Mouse (Mus musculus): Measurements from ENCODE around the gene Arhgap21.
"Not testable (repeated sequence)": the region's sequence is repeated elsewhere in the genome, so short reads cannot be mapped to it uniquely, and the experiment has no call there.

The Arhgap21 gene

DNA sequence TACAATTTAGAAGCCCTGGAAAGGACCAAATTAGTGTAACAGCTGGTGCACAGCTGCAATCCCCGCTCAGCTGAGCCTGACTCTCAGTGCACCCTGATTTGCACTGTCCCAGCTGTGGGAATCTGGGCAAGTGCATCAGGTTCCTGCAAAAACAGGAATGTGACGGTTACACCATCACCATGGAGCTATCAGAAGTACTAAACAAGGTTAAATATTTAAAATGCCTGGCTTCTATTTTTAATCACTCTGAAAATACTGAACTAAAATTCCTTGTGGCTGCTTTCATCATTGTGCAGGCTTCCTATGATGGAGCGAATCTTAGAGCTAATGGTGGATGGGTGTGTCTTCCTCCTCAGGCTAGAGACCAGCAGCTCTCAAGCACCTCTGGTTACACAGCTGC, 29.3 kb downstream of the Arhgap21 start:
- no peak for DNase-seq

DNA sequence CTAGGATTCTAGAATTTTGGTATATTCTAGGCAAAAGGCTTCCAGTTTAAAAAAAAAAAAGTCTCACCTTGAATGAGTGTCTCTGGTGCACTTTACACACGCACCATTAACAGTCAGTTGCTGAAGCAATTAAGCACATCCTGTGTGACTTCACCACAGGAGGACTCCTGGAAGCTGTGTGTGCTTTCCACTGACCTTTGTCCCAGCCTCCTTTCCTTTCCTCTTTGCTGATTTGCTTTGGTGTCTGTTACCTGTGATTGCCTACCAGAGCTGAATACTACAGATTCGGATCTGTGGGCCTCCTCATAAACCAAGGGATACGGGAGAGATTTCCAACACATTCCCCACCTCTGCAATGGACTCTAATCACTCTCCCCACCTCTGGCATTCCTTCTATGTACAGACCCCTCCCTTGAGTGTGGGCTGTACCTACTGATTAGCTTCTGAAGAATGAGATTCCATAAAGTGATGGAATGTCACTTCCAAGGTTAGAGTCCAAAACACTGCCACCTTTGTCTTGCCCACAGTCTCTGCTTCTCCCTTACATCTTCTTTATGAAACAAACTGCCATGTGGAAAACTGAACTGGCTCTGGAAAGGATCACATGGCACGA, 32.0 kb downstream of the Arhgap21 start:
- no peak for DNase-seq

GRCm38 (mm10) chr2:20934406-20934805, 34.3 kb downstream of the Arhgap21 start:
- DNase-seq: no peak

GRCm38 (mm10) chr2:20932748-20933313, 35.9 kb downstream of the Arhgap21 start:
- DNase-seq: peak in 1 of 2 experiments; percentile 45

- not testable (repeated sequence) for DNase-seq
These were observed 36.9 kb downstream of the Arhgap21 start for GRCm38 (mm10) chr2:20931761-20932160.

- no peak for DNase-seq
These were observed 40.2 kb downstream of the Arhgap21 start for GRCm38 (mm10) chr2:20928454-20928853.

GRCm38 (mm10) chr2:20924938-20925337, 43.7 kb downstream of the Arhgap21 start:
- no peak for DNase-seq

GRCm38 (mm10) chr2:20922366-20922765, 46.3 kb downstream of the Arhgap21 start:
- DNase-seq: no peak

DNA sequence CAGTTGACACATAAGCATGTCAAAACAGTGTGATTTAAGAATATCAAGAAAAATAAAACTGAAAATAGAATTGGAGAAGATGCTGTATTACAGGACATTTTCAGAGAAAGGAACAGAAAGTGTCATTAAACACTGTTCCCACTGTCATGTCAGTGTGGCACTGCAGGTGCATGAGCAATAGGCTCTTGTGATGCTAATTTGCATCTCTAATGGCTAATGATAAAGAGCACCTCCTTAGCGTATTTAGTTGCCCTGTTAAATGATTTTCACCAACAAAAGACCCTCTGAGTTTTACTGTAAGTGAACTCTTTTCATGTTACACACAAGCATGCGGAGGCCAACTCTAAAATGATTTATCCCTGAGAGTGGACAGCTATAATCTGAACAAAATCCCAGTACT, 47.1 kb downstream of the Arhgap21 start:
- DNase-seq: no peak

DNA sequence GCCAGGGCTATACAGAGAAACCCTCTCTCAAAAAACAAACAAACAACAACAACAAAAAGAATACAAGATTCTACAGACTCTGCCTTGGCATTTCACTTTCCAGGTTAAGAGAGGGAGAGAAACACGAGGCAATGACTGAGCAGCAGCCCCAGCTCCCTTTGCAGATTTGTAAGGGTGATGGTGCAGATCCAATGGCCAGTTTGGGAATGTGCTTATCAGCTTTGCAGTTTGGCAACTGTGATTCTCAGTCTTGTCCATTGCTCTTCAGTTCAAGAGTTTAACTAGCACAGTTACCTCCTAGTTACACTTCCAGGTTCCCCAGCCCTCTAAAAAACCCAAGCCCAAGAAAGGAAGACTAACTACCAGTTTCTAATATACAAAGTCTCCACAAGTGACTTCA, 47.7 kb downstream of the Arhgap21 start:
- DNase-seq: no peak

- DNase-seq: peak in 1 of 2 experiments; percentile 27
These were observed 54.0 kb downstream of the Arhgap21 start for GRCm38 (mm10) chr2:20914531-20915320.

GRCm38 (mm10) chr2:20913019-20913415, 55.7 kb downstream of the Arhgap21 start:
- no peak for DNase-seq

DNA sequence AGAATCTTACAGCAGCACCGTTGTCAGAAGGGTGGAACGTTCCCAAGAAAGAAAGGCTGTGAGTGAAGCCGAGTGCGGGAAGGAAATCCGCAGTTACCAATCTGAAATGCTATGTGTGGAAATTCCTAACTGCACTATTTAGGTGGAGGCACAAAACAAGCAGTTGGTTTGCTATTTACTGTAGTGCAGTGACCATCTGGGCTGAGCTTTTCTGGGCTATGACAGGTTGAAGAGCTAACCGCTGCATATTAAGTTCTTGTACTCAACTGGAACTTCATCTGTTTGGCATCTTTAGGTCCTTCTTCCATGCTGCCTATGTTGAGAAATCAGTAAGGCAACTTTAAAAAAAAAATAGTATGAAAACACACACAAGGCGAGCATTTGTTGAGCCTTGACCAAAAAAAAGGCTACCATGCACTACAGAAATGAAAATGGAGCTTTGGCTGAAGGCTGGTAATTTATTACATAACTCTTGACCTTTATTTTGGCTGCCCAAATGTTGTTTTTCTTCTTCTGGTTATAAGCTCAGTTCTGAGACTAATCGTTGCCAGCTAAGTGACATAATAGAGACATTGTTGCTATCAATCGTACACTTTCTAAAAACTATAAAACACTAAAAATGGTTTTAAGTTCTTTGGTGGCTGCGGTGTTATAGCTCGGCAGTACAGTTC, 56.2 kb downstream of the Arhgap21 start:
- DNase-seq: no peak

GRCm38 (mm10) chr2:20910446-20910845, 58.2 kb downstream of the Arhgap21 start:
- DNase-seq: peak; percentile 59 to 74

DNA sequence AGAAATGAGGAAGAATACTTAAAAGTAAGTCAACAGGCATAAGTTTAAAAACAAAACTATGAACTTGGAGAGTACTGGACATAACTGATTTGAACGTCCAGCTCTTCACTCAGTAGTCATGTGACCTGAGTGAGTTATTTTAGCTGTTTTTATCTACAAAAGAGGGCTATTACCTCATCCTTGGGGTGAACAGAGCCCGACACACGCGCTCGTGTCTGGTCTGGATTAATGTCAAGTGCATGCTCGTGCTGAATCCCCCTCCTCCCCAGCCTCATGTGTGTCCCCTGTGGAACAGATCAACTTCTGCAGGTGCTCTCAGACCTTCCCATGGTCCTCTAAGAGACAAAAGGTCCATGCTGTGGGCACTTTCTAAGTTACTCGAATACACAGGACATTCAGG, 59.3 kb downstream of the Arhgap21 start:
- no peak for DNase-seq

DNA sequence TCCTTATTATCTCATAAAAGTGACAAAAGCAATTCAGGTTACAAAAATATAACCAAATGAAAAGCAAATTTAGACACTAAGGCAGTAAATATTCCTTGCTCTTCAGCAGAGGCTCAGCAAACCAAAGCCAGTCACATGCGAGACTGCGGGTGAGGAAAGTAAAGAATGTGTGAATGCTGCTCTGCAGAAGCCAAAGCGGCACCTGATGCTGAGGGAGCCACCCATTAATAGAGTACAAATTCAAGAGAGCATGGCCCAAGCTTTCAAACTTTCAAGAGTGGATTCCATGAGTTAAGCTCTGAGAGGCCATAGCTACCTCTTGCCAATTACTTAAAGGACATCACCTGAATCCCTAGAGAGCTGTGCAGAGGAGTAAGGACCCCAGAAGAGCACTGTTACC, 61.4 kb downstream of the Arhgap21 start:
- no peak for DNase-seq

DNA sequence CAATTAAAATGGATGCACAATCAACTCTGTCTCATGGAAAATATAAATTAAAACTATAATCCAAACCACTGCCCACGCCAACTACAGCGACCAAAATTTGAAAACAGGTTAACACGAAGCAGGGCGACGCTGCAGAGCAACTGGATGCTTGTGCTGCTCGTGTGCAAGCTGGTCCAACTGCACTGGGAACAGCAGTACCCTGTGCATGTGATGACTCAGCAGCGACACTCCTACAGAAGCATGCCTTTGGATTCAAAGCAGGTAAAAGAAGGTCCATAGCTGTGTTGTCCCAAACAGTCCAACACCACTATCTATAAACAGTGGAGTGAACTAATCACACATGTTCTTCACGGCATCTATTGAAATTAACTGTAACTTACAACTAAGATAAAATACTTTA, 63.3 kb downstream of the Arhgap21 start:
- DNase-seq: peak in 1 of 2 experiments; percentile 48

GRCm38 (mm10) chr2:20902981-20903645, 65.6 kb downstream of the Arhgap21 start:
- peak; percentile 94 to 95 for DNase-seq

DNA sequence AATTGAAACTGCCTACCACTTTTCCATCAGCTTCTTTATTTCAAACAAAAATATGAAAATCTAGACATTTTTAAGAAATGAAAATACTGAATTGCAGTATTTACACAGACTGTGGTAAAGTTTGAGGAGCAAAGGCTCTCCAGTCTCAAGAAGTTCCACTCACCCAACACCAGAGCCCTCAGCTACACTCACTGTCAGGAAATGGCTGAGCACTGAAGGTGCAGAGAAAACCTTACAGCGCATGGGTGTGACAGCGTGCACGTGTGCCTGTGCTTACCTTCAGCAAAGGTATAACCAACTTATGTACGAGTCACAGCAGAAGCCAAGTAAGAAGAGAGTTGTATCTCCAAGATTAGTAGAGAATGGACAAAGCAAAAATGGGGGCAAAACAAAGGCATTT, 66.8 kb downstream of the Arhgap21 start:
- DNase-seq: no peak

DNA sequence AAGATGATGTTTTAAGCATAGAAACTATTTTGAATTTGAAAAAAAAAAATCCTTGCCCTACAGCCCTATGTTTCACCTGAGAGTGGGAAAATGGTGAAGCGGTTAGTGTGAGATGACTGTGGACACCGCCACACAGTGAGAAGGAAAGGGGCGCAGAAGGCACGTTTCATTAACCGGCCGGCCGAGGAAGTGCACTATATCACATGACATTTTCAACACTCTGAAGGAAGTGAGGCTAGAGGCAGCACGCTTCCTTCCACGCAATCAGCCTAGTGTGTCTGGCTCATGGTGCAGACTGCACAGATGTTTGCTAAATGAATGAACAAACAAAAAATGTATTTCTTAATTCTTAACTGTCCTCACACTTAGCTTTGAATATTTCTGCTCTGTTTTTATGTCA, 69.4 kb downstream of the Arhgap21 start:
- DNase-seq: no peak

DNA sequence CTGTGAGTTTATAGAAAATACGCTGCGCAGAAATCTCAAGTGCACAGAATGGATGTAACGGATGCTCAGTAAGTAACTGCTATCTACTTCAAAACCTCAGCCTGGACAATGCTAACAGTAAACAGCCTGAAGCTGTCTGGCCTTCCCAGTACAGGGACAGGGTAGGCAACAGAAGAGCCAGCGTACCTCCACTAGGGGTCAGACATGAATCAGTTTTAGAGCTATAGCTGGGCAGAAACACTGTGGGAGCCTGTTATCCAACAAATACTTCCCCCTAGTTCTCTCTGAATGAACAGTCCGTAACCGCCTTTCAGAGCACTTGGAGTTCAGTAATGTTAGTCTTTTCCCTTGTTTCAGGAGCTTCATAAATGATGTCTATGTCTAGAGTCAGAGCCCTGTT, 70.0 kb downstream of the Arhgap21 start:
- DNase-seq: peak; percentile 81 to 88

GRCm38 (mm10) chr2:20896446-20896845, 72.2 kb downstream of the Arhgap21 start:
- DNase-seq: no peak

DNA sequence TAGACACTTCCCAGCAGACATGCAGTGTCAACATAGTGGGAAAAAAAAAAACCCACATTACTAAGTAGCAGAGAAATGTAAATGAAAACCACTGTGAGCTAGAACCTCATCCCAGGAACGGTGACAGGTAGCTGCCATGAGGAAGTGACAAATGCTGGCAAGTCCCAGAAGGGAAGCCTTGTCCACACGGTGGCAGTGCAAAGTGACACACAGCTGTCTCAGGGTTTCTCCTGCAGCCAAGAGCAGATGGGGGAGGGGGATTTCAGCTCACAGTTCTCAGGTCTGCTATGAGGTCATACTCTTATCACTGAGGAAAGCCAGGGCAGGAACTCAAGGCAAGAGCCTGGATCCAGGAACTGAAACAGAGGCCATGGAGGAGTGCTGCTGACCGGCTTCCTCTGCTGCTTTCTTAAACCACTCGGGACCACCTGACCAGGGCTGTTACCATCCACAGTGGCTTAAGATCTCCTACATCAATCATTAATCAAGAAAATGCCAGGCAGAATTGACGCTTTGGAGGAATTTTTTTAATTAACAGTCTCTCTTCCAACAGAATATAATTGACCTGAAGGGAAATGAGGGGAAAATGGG, 74.5 kb downstream of the Arhgap21 start:
- DNase-seq: peak; percentile 53 to 72
